Mouse (Mus musculus) midbrain, postnatal 0 days (tissue): ENCODE measurements around the gene Hspb1. TPM values are rescaled to one million over a fixed set of nuclear protein-coding genes. Genes with fewer than 3 reads are reported as not detected.
A peak's percentile ranks its signal among the peaks of the same experiment; 100 is the strongest.

Source experiments
- ATAC-seq: fragments of 200-750 bp; cut with Nextera tagmentation; 2 replicates; pipeline ENCODE4 v1.8.0; 2017; ENCODE audit warnings: moderate number of reproducible peaks, mild to moderate bottlenecking, moderate TSS enrichment, moderate library complexity; ENCODE audit not compliant: low FRiP score
- DNase-seq: peaks from one replicate; pipeline ENCODE4 v3.0.0-alpha.2; 2015; ENCODE audit warnings: low spot score
- H3K27ac ChIP-seq: fragments of 300-500 bp; sonication (generic); 2 replicates; pipeline ENCODE4 v1.5.1; 2014; ENCODE audit warnings: low read depth, mild to moderate bottlenecking, low read length, mixed read lengths
- H3K27me3 ChIP-seq: fragments of 300-500 bp; sonication (generic); 2 replicates; pipeline ENCODE4 v1.6.1; 2014; ENCODE audit warnings: low read length, control low read depth, mixed read lengths; ENCODE audit not compliant: insufficient read depth
- H3K36me3 ChIP-seq: fragments of 300-500 bp; sonication (generic); 2 replicates; pipeline ENCODE4 v1.6.1; 2014; ENCODE audit warnings: low read length, control low read depth, mixed read lengths; ENCODE audit not compliant: insufficient read depth
- H3K4me1 ChIP-seq: fragments of 300-500 bp; sonication (generic); 2 replicates; pipeline ENCODE4 v1.6.1; 2014; ENCODE audit warnings: mild to moderate bottlenecking, control low read depth, antibody characterized with exemption, low read length, mixed read lengths; ENCODE audit not compliant: insufficient read depth
- H3K4me2 ChIP-seq: fragments of 300-500 bp; sonication (generic); 2 replicates; pipeline ENCODE4 v1.6.1; 2014; ENCODE audit warnings: low read depth, mild to moderate bottlenecking, low read length, mixed read lengths; ENCODE audit not compliant: poor library complexity, severe bottlenecking
- H3K4me3 ChIP-seq: fragments of 300-500 bp; sonication (generic); 2 replicates; pipeline ENCODE4 v1.5.1; 2014; ENCODE audit warnings: low read depth, mild to moderate bottlenecking, low read length, moderate library complexity
- H3K9ac ChIP-seq: fragments of 300-500 bp; sonication (generic); replicated peaks from 2 replicates; pipeline ENCODE4 v1.6.1; 2014; ENCODE audit warnings: mild to moderate bottlenecking, low read length, moderate library complexity, mixed read lengths; ENCODE audit not compliant: poor library complexity, severe bottlenecking
- H3K9me3 ChIP-seq: fragments of 300-500 bp; sonication (generic); 2 replicates; pipeline ENCODE4 v1.6.1; 2016; ENCODE audit warnings: low read length, control low read depth
- CTCF ChIP-seq: IDR thresholded peaks from 2 replicates; pipeline ENCODE4 v1.5.1; 2016; ENCODE audit warnings: antibody characterized with exemption, mild to moderate bottlenecking
- WGBS: fragments of 180-500 bp; shearing (Covaris S2); extraction: QIAGEN DNeasy Blood & Tissue Kit; methylation state at CpG from one replicate; pipeline ENCODE4 v1.1.7; 2014; 5-methylcytosine and 5-hydroxymethylcytosine counted together
- polyA plus RNA-seq: library from polyadenylated mRNA; unstranded; fragments of >200 nt; fragmentation: Nextera tagmentation; extraction: Ambion mirVana; gene quantifications from 2 replicates; pipeline ENCODE4 v1.2.1, GENCODE M21; 2015
- total RNA-seq: library from RNA; depleted of rRNA; stranded (reverse); fragments of >200 nt; gene quantifications from 2 replicates; pipeline ENCODE4 v1.2.3, GENCODE M21; 2014

Gene Hspb1
- total and polyA plus RNA-seq, 2 experiments from 2014 or later, result 19.2 to 28.8 TPM

DNA sequence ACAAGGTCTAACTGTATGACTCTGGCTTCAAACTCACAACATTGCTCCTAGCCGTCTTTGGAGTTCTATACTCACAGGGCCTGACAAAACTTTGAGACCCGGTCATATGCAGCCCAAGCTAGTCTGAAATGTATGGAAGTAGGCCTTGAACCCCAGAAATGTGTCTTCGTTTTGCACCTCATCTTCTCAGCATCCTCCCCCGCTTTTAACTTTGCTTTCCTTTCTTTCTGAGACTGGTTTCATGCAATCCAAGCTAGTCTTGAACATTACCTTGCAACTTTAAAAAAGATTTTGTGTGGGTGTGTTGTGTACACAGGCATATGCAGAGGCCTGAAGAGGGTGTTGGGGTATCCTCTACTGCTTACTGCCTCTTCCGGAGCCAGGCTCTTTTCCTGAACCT is 16.5 kb downstream of the Hspb1 start:
- no peaks in the 10 kb centered on the region for H3K9me3 ChIP-seq
- no peak overlapping the region for H3K4me2 ChIP-seq
- peaks cover 9% of the 10 kb centered on the region for H3K36me3 ChIP-seq
- no peak overlapping the region for H3K4me3 ChIP-seq
- DNase-seq (no peak), ATAC-seq (no peak)
- no peaks in the 10 kb centered on the region; the same call in 1 of the 2 replicates for H3K4me1 ChIP-seq
- no peaks in the 10 kb centered on the region for H3K27me3 ChIP-seq
- 58% methylated on average over 5 of the region's 5 CpGs for WGBS
- TF ChIP-seq CTCF, result no peak
- H3K27ac ChIP-seq, result peak overlapping the region; percentile 95
- no peak overlapping the region for H3K9ac ChIP-seq

DNA sequence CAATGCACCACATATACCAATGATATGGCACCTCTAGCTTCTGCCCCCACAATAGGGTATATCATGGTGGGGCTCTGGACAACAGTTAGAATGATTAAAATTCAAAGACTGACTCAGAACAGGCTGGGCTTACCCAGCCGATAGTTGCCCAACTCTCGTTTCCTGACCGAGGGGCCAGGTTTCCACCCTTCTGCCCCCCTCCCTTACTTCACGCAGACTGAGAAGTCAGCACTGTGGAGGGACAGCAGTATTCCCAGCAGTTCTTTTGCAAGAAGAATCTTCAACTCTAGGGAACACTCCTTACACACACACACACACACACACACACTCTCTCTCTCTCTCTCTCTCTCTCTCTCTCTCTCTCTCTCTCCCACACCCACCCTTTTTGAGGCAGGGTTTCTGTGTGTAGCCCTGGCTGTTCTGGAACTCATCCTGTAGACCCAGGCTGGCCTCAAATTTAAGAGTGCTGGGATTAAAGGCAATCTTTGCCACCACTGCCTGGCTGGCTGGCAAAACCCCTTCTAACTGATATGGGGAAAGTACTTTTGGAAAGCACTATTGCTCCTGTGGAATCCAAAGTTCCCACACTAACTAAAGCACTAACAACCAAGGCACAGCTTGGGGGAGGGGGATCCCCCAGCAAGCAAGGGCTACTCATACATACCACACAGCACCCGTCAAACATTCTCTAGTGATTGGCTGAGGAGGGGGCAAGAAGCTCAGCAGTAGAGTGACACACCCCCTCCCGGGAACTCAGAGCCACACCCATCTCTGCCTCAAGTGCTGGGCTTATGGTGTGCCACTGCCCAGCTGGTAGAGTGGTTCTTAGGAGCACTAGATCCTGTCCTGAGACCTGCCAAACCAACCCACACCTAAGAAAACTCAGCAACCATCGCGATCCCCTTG is 17.9 kb downstream of the Hspb1 start:
- H3K9me3 ChIP-seq, result no peaks in the 10 kb centered on the region
- no peak overlapping the region for H3K9ac ChIP-seq
- H3K27ac ChIP-seq, result peak overlapping the region; percentile 12; the same call in 1 of the 2 replicates
- no peak overlapping the region for H3K4me2 ChIP-seq
- H3K36me3 ChIP-seq, result peaks cover 21% of the 10 kb centered on the region
- 60% methylated on average over 8 of the region's 8 CpGs for WGBS
- no peak for TF ChIP-seq CTCF
- DNase-seq, result no peak
- no peaks in the 10 kb centered on the region for H3K27me3 ChIP-seq
- ATAC-seq, result no peak
- no peaks in the 10 kb centered on the region; the same call in 1 of the 2 replicates for H3K4me1 ChIP-seq
- H3K4me3 ChIP-seq, result no peak overlapping the region

DNA sequence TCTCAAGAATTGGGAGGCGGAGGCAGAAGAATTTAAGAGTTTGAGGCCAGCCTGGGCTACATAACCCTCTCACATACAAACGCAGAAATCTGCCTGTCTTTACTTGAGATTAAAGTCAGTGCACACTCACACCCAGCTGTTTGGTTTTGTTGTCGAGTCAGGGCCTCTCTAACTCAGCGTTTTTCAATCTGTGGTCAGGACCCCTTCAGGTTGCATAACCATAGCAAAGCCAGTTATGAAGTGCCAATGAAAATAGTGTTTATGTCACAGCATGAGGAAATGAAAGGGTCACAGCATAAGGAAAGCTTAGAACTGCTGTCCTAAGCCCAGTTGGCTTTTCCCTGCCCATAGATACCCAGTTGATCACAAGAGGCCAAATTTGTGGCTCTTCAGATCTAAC is 19.1 kb downstream of the Hspb1 start:
- Histone ChIP-seq H3K4me2 (no peak overlapping the region), H3K9me3 (no peaks in the 10 kb centered on the region), H3K4me3 (no peak overlapping the region), H3K36me3 (peaks cover 29% of the 10 kb centered on the region), H3K27ac (0 out of 2 replicates have a peak overlapping the region, but pooled peaks have one; percentile 43), H3K4me1 (no peaks in the 10 kb centered on the region; the same call in 1 of the 2 replicates), H3K27me3 (no peaks in the 10 kb centered on the region), H3K9ac (no peak overlapping the region)
- TF ChIP-seq CTCF, result no peak
- DNase-seq (no peak), ATAC-seq (no peak)
- 72% methylated on average over 4 of the region's 4 CpGs for WGBS

DNA sequence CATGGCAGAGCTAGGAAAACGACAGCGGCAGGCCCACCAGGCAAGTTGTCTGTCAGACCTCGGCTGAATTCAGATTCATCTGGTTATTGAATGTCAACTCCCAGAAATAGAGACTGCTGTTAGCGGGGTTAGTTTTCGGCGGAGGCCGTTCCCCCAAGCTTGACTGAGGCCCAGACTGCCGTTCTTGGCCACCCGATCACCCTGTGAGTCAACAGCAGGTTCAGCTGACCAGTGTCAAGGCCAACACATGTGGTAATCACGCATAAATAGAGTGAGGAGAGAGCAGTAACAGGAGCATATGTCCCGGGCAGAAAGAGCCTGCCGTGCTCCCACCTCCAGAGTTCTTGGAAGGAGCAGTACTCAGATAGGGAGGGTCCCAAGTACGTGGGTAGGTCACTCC is 19.5 kb downstream of the Hspb1 start:
- Histone ChIP-seq H3K36me3 (peaks cover 29% of the 10 kb centered on the region), H3K4me3 (no peak overlapping the region), H3K4me2 (no peak overlapping the region), H3K27me3 (no peaks in the 10 kb centered on the region), H3K9ac (no peak overlapping the region), H3K4me1 (no peaks in the 10 kb centered on the region; the same call in 1 of the 2 replicates), H3K9me3 (no peaks in the 10 kb centered on the region), H3K27ac (no peak overlapping the region)
- 86% methylated on average over 13 of the region's 13 CpGs for WGBS
- no peak for ATAC-seq
- TF ChIP-seq CTCF, result no peak
- DNase-seq, result no peak

DNA sequence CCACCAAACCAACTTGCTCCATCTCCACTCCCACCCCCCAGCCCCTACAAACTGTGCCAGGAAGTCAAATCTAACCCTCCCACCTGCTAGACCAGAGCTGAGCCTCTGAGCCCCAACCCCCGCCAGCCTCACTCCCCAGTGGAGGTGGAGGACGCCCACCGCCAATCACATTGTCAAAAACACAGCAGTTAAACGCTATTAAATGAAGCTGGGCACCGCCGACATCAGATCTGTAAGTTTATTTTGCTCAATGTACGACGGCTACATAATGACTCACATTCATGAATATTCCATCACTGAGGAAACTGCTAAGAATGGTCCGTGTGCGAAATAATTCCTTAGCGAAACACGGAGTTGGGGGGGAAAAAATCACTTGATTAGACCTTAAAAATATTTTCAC is 20.5 kb downstream of the Hspb1 start:
- no peak for ATAC-seq
- TF ChIP-seq CTCF, result no peak
- Histone ChIP-seq H3K4me1 (no peaks in the 10 kb centered on the region; the same call in 1 of the 2 replicates), H3K9ac (no peak overlapping the region), H3K4me3 (no peak overlapping the region), H3K36me3 (peaks cover 29% of the 10 kb centered on the region), H3K27me3 (no peaks in the 10 kb centered on the region), H3K27ac (no peak overlapping the region), H3K9me3 (no peaks in the 10 kb centered on the region), H3K4me2 (no peak overlapping the region)
- DNase-seq, result no peak
- WGBS, result 57% methylated on average over 12 of the region's 12 CpGs

DNA sequence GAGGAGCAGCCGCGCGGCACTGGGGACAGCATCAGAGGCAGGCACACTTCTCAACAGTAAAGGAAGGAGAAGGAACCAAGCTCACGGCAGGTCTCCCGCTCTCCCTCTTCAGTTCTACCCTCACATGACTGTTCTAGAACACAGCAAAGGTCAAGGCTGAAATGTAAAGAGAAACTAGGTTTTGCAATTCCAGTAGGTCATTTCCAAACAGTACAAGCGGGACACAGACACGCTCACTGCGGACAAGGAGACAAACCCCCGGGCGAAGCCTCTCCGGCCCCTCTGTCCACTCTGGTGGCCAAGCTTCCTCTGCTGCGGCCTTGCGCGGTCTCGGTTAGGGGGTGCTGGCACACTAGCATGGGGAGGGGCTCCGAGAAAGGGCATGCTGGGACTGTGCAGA is 21.3 kb downstream of the Hspb1 start:
- H3K4me3 ChIP-seq, result no peak overlapping the region
- no peak overlapping the region for H3K9ac ChIP-seq
- no peaks in the 10 kb centered on the region for H3K27me3 ChIP-seq
- no peak overlapping the region for H3K27ac ChIP-seq
- H3K36me3 ChIP-seq, result peaks cover 29% of the 10 kb centered on the region
- no peaks in the 10 kb centered on the region for H3K9me3 ChIP-seq
- no peak for TF ChIP-seq CTCF
- WGBS, result 93% methylated on average over 16 of the region's 16 CpGs
- DNase-seq, result no peak
- no peak for ATAC-seq
- H3K4me2 ChIP-seq, result no peak overlapping the region
- H3K4me1 ChIP-seq, result no peaks in the 10 kb centered on the region; the same call in 1 of the 2 replicates
